In the genomic region with DNA sequence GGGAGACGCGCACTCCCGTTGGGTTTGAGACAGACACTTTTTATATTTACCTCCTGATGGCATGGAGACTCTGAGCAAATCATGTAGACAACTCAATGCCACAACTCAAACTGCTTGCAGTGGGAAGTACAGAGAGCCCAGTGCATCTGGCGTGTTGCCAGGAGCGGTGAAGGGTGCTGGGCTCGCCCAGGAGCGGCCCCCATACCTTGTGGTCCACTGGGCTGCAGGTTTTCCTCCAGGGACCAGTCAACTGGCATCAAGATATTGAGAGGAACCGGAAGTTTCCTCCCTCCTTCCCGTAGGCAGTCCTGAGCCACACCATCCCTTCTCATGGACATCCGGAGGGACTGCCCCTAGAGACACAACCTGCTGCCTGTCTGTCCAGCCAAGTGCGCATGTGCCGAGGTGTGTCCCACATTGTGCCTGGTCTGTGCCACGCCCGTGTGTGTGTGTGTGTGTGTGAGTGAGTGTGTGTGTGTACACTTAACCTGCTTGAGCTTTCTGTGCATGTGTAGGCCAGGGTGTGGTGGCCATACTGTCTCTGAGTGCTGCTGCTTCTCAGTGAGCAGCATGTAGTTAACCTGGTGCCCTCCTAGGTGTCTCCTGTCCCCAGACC, we compare ENCODE assay signal across 16 mouse cellular contexts. TPM values are rescaled to one million over a fixed set of nuclear protein-coding genes. Genes with fewer than 3 reads are reported as not detected.
DNase-seq lines count a peak whose midpoint lies in the region; ATAC-seq and TF ChIP-seq lines count a peak whose summit lies in the region.
"Had no signal": no experiment of that assay in that cellular context is flagged by ENCODE, and none has a peak within 500 bp of the region (broad histone marks: within the 10 kb centered on the region; RNA-seq: fewer than 3 reads in every experiment).

No protein-coding gene starts in this region.

- H3K4me3 ChIP-seq in forebrain, embryonic 15.5 days: no peak overlapping the region
- no peak overlapping the region for H3K4me3 ChIP-seq in forebrain, embryonic 16.5 days (replicated peaks; ENCODE audit: low read length)
- H3K4me3 ChIP-seq in kidney, embryonic 14.5 days (ENCODE audit: low read length): no peak overlapping the region
- H3K4me3 ChIP-seq in kidney, embryonic 16.5 days (ENCODE audit: low read length): no peak overlapping the region
- no peak overlapping the region for H3K4me3 ChIP-seq in MEL (ENCODE audit: control insufficient read depth in 1 of 2, insufficient read depth in 1 of 2, low read depth in 2 of 2, low read length in 2 of 2)
- no peak overlapping the region for H3K4me3 ChIP-seq in embryonic facial prominence, embryonic 15.5 days (replicated peaks)
- H3K4me3 ChIP-seq: heart, embryonic 13.5 days; liver, embryonic 12.5 days; midbrain, embryonic 10.5 days had no signal

- no peak for TF ChIP-seq EP300 in MEL (IDR thresholded peaks at IDR 0.05; ENCODE audit: low read depth in 1 of 2, low read length in 2 of 2)

- H3K36me3 ChIP-seq in forebrain, embryonic 15.5 days: peaks cover 51% of the 10 kb centered on the region
- H3K36me3 ChIP-seq in forebrain, embryonic 16.5 days (ENCODE audit: control insufficient read depth, insufficient read depth): peaks cover 15% of the 10 kb centered on the region
- H3K36me3 ChIP-seq in kidney, embryonic 14.5 days (ENCODE audit: control insufficient read depth, insufficient read depth, low read length): peaks cover 62% of the 10 kb centered on the region
- peaks cover 48% of the 10 kb centered on the region for H3K36me3 ChIP-seq in kidney, embryonic 16.5 days (ENCODE audit: insufficient read depth, low read length)
- H3K36me3 ChIP-seq in MEL (ENCODE audit: control insufficient read depth in 1 of 2, insufficient read depth in 2 of 2, low read length in 2 of 2): peaks cover 0 to 2% of the 10 kb centered on the region in 2 experiments; a peak in 1 of 4 replicates
- H3K36me3 ChIP-seq in embryonic facial prominence, embryonic 15.5 days: peaks cover 62% of the 10 kb centered on the region

- H3K27me3 ChIP-seq in forebrain, embryonic 15.5 days: no peaks in the 10 kb centered on the region
- H3K27me3 ChIP-seq in forebrain, embryonic 16.5 days (replicated peaks; ENCODE audit: control insufficient read depth, insufficient read depth, low read length): no peaks in the 10 kb centered on the region
- no peaks in the 10 kb centered on the region for H3K27me3 ChIP-seq in kidney, embryonic 14.5 days (ENCODE audit: control insufficient read depth, insufficient read depth, low read length)
- no peaks in the 10 kb centered on the region for H3K27me3 ChIP-seq in kidney, embryonic 16.5 days (ENCODE audit: insufficient read depth, low read length)
- H3K27me3 ChIP-seq in MEL (ENCODE audit: control insufficient read depth in 1 of 2, insufficient read depth in 2 of 2, low read length in 2 of 2): no peaks in the 10 kb centered on the region
- H3K27me3 ChIP-seq in embryonic facial prominence, embryonic 15.5 days: no peaks in the 10 kb centered on the region
- H3K27me3 ChIP-seq: heart, embryonic 13.5 days; liver, embryonic 12.5 days had no signal

- no peaks in the 10 kb centered on the region for H3K79me2 ChIP-seq in MEL (ENCODE audit: control insufficient read depth, insufficient read depth, low read length, poor library complexity)

- no peaks in the 10 kb centered on the region for H3K9me3 ChIP-seq in forebrain, embryonic 15.5 days
- no peaks in the 10 kb centered on the region for H3K9me3 ChIP-seq in forebrain, embryonic 16.5 days (ENCODE audit: control insufficient read depth, low read length)
- no peaks in the 10 kb centered on the region for H3K9me3 ChIP-seq in kidney, embryonic 14.5 days (ENCODE audit: control insufficient read depth, low read length)
- no peaks in the 10 kb centered on the region for H3K9me3 ChIP-seq in kidney, embryonic 16.5 days (ENCODE audit: low read length)
- no peaks in the 10 kb centered on the region for H3K9me3 ChIP-seq in MEL (replicated peaks; ENCODE audit: insufficient read depth, low read length)
- no peaks in the 10 kb centered on the region for H3K9me3 ChIP-seq in embryonic facial prominence, embryonic 15.5 days (replicated peaks)
- H3K9me3 ChIP-seq: heart, embryonic 13.5 days; liver, embryonic 12.5 days; midbrain, embryonic 10.5 days had no signal

- H3K4me2 ChIP-seq in forebrain, embryonic 15.5 days (replicated peaks): no peak overlapping the region
- no peak overlapping the region for H3K4me2 ChIP-seq in forebrain, embryonic 16.5 days (ENCODE audit: low read length)
- H3K4me2 ChIP-seq in kidney, embryonic 14.5 days (replicated peaks; ENCODE audit: low read depth, low read length): no peak overlapping the region
- H3K4me2 ChIP-seq in kidney, embryonic 16.5 days (replicated peaks; ENCODE audit: low read depth, low read length): no peak overlapping the region
- no peak overlapping the region for H3K4me2 ChIP-seq in embryonic facial prominence, embryonic 15.5 days (replicated peaks)
- H3K4me2 ChIP-seq: heart, embryonic 13.5 days; liver, embryonic 12.5 days; lung, embryonic 14.5 days had no signal

- ATAC-seq in forebrain, embryonic 15.5 days (replicated peaks): 0 out of 2 replicates have a peak, but pooled peaks have one; percentile 32
- no peak for ATAC-seq in forebrain, embryonic 16.5 days
- ATAC-seq in kidney, embryonic 14.5 days (ENCODE audit: low FRiP score, low TSS enrichment): peak; percentile 49; the same call in 1 of the 2 replicates
- ATAC-seq in kidney, embryonic 16.5 days (ENCODE audit: low FRiP score, low TSS enrichment): no peak
- ATAC-seq in embryonic facial prominence, embryonic 15.5 days (ENCODE audit: insufficient number of reproducible peaks, low FRiP score, low TSS enrichment, low read depth): no peak
- ATAC-seq: hindbrain, postnatal 0 days; liver, embryonic 12.5 days had no signal

- no peaks in the 10 kb centered on the region for H3K4me1 ChIP-seq in forebrain, embryonic 15.5 days
- H3K4me1 ChIP-seq in forebrain, embryonic 16.5 days (replicated peaks; ENCODE audit: control insufficient read depth, insufficient read depth, low read length): no peaks in the 10 kb centered on the region
- H3K4me1 ChIP-seq in kidney, embryonic 14.5 days (ENCODE audit: control insufficient read depth, insufficient read depth, low read length): no peaks in the 10 kb centered on the region
- H3K4me1 ChIP-seq in kidney, embryonic 16.5 days (ENCODE audit: insufficient read depth, low read length): peaks cover 2% of the 10 kb centered on the region; the same call in 1 of the 2 replicates
- no peaks in the 10 kb centered on the region for H3K4me1 ChIP-seq in MEL (ENCODE audit: control insufficient read depth in 1 of 2, insufficient read depth in 2 of 2, low read length in 2 of 2)
- H3K4me1 ChIP-seq in embryonic facial prominence, embryonic 15.5 days: peaks cover 4% of the 10 kb centered on the region; the same call in 1 of the 2 replicates
- H3K4me1 ChIP-seq: liver, embryonic 12.5 days had no signal

- DNase-seq in MEL (ENCODE audit: low read depth, low spot score): no peak
- DNase-seq in layer of hippocampus, adult 18-20 months (ENCODE audit: low spot score in 2 of 2): no peak
- DNase-seq: cerebellum, adult 2 months; right cerebral cortex, postnatal 14 days had no signal

- TF ChIP-seq RAD21 in MEL (IDR thresholded peaks at IDR 0.05; ENCODE audit: low read depth, low read length): no peak

- no peak overlapping the region for H3K9ac ChIP-seq in forebrain, embryonic 15.5 days (replicated peaks)
- no peak overlapping the region for H3K9ac ChIP-seq in forebrain, embryonic 16.5 days (replicated peaks; ENCODE audit: low read depth, low read length)
- H3K9ac ChIP-seq in kidney, embryonic 14.5 days (ENCODE audit: low read depth, low read length): no peak overlapping the region
- H3K9ac ChIP-seq in kidney, embryonic 16.5 days (replicated peaks; ENCODE audit: low read length): no peak overlapping the region
- no peak overlapping the region for H3K9ac ChIP-seq in MEL (ENCODE audit: control insufficient read depth, low read depth, low read length, poor library complexity, severe bottlenecking)
- H3K9ac ChIP-seq in embryonic facial prominence, embryonic 15.5 days: no peak overlapping the region
- H3K9ac ChIP-seq: forebrain, postnatal 0 days; heart, embryonic 13.5 days; liver, embryonic 12.5 days; lung, embryonic 14.5 days had no signal

- WGBS in forebrain, embryonic 15.5 days: 92% methylated on average over 14 of the region's 14 CpGs
- WGBS in forebrain, embryonic 16.5 days: 89% methylated on average over 14 of the region's 14 CpGs
- WGBS in kidney, embryonic 14.5 days: 92% methylated on average over 14 of the region's 14 CpGs
- 85% methylated on average over 14 of the region's 14 CpGs for WGBS in kidney, embryonic 16.5 days
- WGBS in embryonic facial prominence, embryonic 15.5 days: 86% methylated on average over 14 of the region's 14 CpGs

- H3K27ac ChIP-seq in forebrain, embryonic 15.5 days (replicated peaks): no peak overlapping the region
- no peak overlapping the region for H3K27ac ChIP-seq in forebrain, embryonic 16.5 days (ENCODE audit: low read length)
- no peak overlapping the region for H3K27ac ChIP-seq in kidney, embryonic 14.5 days (ENCODE audit: low read depth, low read length)
- no peak overlapping the region for H3K27ac ChIP-seq in kidney, embryonic 16.5 days (ENCODE audit: low read length)
- H3K27ac ChIP-seq in MEL (ENCODE audit: control insufficient read depth, low read depth, low read length): no peak overlapping the region
- H3K27ac ChIP-seq in embryonic facial prominence, embryonic 15.5 days (replicated peaks): 0 out of 2 replicates have a peak overlapping the region, but pooled peaks have one; percentile 0
- H3K27ac ChIP-seq: heart, embryonic 13.5 days; hindbrain, postnatal 0 days; liver, embryonic 12.5 days; macrophage; midbrain, embryonic 10.5 days had no signal

- TF ChIP-seq POLR2A in MEL (IDR thresholded peaks at IDR 0.05; ENCODE audit: control insufficient read depth in 1 of 2, insufficient read depth in 1 of 2, low read depth in 1 of 2, low read length in 2 of 2, poor library complexity in 1 of 2): no peak

- no peak for TF ChIP-seq CTCF in MEL (IDR thresholded peaks at IDR 0.05 in 2 of 3, conservative IDR thresholded peaks at IDR 0.05 in 1 of 3; ENCODE audit: control insufficient read depth in 1 of 3, insufficient read depth in 1 of 3, low read depth in 2 of 3, low read length in 3 of 3, poor library complexity in 1 of 3, severe bottlenecking in 1 of 3)

RNA-seq across cellular contexts. Expression of gene Grasp, which starts 12.9 kb away (rescaled TPM):
- 1.3 and 1.7 TPM in 2 replicates for polyA plus RNA-seq in forebrain, embryonic 15.5 days (2015; fragmentation: Nextera tagmentation; extraction: Ambion mirVana)
- 1.3 and 1.8 TPM in 2 replicates for polyA plus RNA-seq in forebrain, embryonic 16.5 days (2015; fragmentation: Nextera tagmentation; extraction: Ambion mirVana)
- 5.0 and 5.7 TPM in 2 replicates for polyA plus RNA-seq in kidney, embryonic 14.5 days (2014; fragmentation: Nextera tagmentation; extraction: Ambion mirVana)
- 3.2 and 3.4 TPM in 2 replicates for polyA plus RNA-seq in kidney, embryonic 16.5 days (2015; fragmentation: Nextera tagmentation; extraction: Ambion mirVana)
- total RNA-seq in MEL (2012; rRNA removed): 3.7 and 4.1 TPM in 2 replicates
- 1 to 10 TPM in 1 of 2 experiments, not detected in 1; 6.3 TPM for polyA plus RNA-seq in MEL (2012; ENCODE audit: insufficient read depth in 1 of 2, insufficient read length in 2 of 2, low read depth in 1 of 2, low replicate concordance in 2 of 2, missing spikeins in 1 of 2)
- polyA plus RNA-seq in embryonic facial prominence, embryonic 15.5 days (2015; fragmentation: Nextera tagmentation; extraction: Ambion mirVana): 11.4 and 15.1 TPM in 2 replicates
- 10 to 100 TPM; 75.9 to 86.7 TPM for total RNA-seq in layer of hippocampus, adult 18-20 months (2021)

RNA-seq across cellular contexts. Expression of gene Acvr1b, which starts 37.2 kb away (rescaled TPM):
- polyA plus RNA-seq in forebrain, embryonic 15.5 days (2015; fragmentation: Nextera tagmentation; extraction: Ambion mirVana): 22.6 and 22.8 TPM in 2 replicates
- 26.0 and 27.4 TPM in 2 replicates for polyA plus RNA-seq in forebrain, embryonic 16.5 days (2015; fragmentation: Nextera tagmentation; extraction: Ambion mirVana)
- polyA plus RNA-seq in kidney, embryonic 14.5 days (2014; fragmentation: Nextera tagmentation; extraction: Ambion mirVana): 6.0 and 7.2 TPM in 2 replicates
- 7.4 and 8.8 TPM in 2 replicates for polyA plus RNA-seq in kidney, embryonic 16.5 days (2015; fragmentation: Nextera tagmentation; extraction: Ambion mirVana)
- total RNA-seq in MEL (2012; rRNA removed): 9.7 and 10.4 TPM in 2 replicates
- 10 to 100 TPM in 1 of 2 experiments, not detected in 1; 13.2 TPM for polyA plus RNA-seq in MEL (2012; ENCODE audit: insufficient read depth in 1 of 2, insufficient read length in 2 of 2, low read depth in 1 of 2, low replicate concordance in 2 of 2, missing spikeins in 1 of 2)
- polyA plus RNA-seq in embryonic facial prominence, embryonic 15.5 days (2015; fragmentation: Nextera tagmentation; extraction: Ambion mirVana): 10.5 and 11.4 TPM in 2 replicates
- 10 to 100 TPM; 88.8 to 90.3 TPM for total RNA-seq in layer of hippocampus, adult 18-20 months (2021)

RNA-seq across cellular contexts. Expression of gene Nr4a1, which starts 43.0 kb away (rescaled TPM):
- polyA plus RNA-seq in forebrain, embryonic 15.5 days (2015; fragmentation: Nextera tagmentation; extraction: Ambion mirVana): 3.7 and 4.3 TPM in 2 replicates
- polyA plus RNA-seq in forebrain, embryonic 16.5 days (2015; fragmentation: Nextera tagmentation; extraction: Ambion mirVana): 4.5 TPM in 2 replicates
- polyA plus RNA-seq in kidney, embryonic 14.5 days (2014; fragmentation: Nextera tagmentation; extraction: Ambion mirVana): 4.5 and 5.0 TPM in 2 replicates
- polyA plus RNA-seq in kidney, embryonic 16.5 days (2015; fragmentation: Nextera tagmentation; extraction: Ambion mirVana): 10.8 and 11.9 TPM in 2 replicates
- total RNA-seq in MEL (2012; rRNA removed): 1.7 and 2.0 TPM in 2 replicates
- 10 to 100 TPM in 1 of 2 experiments, not detected in 1; 12.8 TPM for polyA plus RNA-seq in MEL (2012; ENCODE audit: insufficient read depth in 1 of 2, insufficient read length in 2 of 2, low read depth in 1 of 2, low replicate concordance in 2 of 2, missing spikeins in 1 of 2)
- 16.0 and 16.4 TPM in 2 replicates for polyA plus RNA-seq in embryonic facial prominence, embryonic 15.5 days (2015; fragmentation: Nextera tagmentation; extraction: Ambion mirVana)
- total RNA-seq in layer of hippocampus, adult 18-20 months (2021): 100 to 1,000 TPM in 1 of 2 experiments, 10 to 100 TPM in 1; 87.1 to 105 TPM

Comparison
In these comparisons a context has a peak if more than half of its experiments do, and no peak if none do; other contexts are left out.
1. ATAC-seq: peak in forebrain, embryonic 15.5 days (single experiment) and kidney, embryonic 14.5 days (single experiment); none in forebrain, embryonic 16.5 days (single experiment), kidney, embryonic 16.5 days (single experiment) and embryonic facial prominence, embryonic 15.5 days (single experiment).